Mouse (Mus musculus): ENCODE data around the gene Mark4.
A peak's percentile ranks its signal among the peaks of the same experiment; 100 is the strongest.

The Mark4 gene

DNA sequence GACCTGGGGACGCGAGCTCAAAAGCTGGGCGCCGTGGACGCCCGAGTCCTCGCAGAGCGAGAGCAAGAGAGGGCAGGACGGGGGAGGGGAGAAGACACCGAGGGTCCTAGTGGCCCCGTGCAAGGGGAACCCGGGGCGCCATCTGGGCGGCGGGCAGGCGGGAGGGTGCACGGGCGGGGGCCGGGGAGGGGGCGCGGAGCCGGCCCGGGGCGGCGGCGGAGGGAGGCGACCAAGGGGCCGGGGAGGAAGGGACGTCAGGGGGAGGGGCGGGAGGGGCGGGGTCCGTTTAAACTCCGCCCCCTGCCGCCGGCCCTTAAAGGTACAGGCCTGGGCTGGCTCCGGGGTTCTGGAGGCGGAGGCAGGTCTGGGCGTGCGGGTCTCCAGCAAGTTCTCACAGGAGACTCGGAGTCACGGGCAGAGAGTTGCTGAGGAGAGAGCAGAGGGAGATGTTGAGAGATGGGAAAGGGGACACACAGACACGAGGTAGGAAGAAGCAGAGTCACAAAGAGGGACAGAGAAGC, at the start of gene Mark4:
TSS of gene Mark4 (minus strand) at position 231 of the 521 bp plus-strand sequence.
- peak; percentile 90 for DNase-seq

DNA sequence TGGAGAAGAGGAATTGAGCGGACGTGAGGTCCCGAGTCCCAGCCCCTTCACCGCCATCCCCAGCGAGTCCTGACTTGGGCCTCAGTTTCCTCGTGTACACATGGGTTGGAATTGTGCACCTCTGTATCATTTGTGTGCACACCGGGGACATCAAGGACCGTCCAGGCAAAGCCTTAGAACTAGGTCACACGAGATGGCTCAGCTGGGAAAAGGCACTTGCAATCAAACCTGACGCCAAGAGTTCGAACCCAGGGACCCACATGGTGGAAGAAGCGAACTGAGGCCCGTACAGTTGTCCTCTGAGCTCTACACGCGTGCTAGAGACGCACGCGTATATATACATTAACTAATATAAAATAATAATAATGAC, 49.0 kb upstream of the Mark4 start:
- no peak for DNase-seq

DNA sequence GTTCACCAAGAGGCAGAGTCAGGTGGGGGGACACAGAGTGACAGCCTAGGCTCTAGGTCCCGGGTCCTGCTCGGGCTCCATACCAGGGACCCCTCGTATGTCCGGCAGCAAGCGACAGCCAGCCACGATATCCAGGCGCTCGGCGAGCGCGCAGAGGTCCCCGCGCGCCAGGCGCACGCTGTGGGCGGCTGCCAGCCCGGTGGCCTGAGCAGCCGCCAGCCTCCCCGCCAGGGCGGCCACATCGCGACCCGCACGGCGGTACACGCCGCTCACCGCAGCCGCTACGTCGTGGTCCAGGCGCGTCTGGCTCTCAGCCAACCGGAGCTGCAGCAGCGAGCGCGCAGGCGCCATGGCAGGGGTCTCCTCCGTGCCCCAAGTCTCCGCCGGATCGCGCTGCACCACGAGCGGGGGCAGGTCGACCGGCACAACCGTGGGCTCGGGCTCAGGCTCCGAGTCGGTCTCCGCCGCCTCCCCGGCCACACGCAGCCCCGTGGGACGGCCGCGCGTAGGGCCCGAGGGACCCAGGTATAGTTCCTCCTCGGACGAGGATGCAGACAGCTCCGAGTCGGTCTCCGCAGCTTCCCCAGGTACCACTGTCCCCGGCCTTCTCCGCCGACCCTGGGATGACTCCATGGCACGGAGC, 48.5 kb upstream of the Mark4 start:
- peak; percentile 82 for DNase-seq

DNA sequence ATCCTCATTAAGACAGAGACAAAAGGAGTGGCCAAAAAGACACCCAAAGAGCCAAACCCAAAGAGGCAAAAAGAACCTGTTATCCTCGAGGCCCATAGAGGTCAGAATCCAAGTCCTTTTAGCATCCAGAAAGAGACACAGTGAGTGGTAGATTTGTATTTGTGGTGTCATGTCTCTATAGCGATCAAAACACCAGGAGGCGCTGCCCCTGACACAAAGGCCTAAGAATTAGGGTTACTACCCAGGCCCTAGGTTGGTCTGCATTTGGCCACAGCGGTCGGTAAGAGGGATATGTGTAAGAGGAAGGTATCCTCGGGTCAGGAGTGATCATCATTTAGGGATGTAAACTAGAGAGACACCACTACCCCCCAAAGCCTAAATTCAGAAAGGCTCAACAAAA, 47.7 kb upstream of the Mark4 start:
- DNase-seq: no peak

DNA sequence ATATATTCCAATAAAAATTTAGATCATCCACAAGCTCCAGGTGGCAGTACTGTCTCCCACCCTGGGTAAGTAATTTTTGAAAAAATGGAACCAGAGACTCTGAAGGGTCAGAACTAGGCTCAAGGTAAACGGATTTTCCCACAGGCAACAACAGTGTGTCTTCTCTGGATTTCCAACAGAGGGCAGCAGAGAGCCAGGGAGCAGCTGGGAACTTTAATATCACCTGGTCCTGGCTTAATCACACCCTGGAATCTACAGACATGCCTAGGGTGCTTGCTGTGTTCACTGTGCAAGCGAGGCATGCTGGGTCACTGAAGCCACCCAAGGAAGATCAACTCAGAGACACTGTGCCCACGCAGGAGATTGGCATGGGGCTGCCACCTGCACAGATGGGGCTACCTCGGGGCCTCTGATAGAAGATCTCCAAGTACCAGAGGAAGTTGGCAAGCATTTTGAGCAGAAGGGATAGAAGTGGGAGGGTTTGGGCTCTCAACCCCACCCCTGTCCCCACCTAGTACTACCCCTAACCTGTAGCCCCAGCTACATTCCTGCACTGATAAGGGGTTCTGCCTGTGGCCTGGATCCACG, 45.0 kb upstream of the Mark4 start:
- peak; percentile 65 for DNase-seq

DNA sequence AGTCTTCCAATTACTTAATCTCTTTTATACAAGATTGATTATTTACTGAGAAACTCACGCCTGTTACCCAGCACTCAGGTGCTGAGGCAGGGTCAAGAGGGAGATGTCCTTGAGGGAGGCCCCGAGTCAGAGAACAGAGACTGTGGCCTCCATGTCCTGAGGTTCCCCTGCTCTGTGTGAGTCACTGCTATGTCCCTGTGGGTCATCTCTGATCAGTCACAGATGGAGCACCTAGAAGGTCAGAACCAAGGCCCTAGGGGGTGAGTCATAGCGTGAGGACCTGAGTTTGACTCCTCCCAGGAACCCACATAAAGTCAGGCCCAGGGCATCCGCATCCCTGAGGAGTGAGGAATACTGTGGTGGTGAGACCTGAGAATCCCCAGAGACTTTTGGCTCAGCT, 43.0 kb upstream of the Mark4 start:
- DNase-seq: no peak

DNA sequence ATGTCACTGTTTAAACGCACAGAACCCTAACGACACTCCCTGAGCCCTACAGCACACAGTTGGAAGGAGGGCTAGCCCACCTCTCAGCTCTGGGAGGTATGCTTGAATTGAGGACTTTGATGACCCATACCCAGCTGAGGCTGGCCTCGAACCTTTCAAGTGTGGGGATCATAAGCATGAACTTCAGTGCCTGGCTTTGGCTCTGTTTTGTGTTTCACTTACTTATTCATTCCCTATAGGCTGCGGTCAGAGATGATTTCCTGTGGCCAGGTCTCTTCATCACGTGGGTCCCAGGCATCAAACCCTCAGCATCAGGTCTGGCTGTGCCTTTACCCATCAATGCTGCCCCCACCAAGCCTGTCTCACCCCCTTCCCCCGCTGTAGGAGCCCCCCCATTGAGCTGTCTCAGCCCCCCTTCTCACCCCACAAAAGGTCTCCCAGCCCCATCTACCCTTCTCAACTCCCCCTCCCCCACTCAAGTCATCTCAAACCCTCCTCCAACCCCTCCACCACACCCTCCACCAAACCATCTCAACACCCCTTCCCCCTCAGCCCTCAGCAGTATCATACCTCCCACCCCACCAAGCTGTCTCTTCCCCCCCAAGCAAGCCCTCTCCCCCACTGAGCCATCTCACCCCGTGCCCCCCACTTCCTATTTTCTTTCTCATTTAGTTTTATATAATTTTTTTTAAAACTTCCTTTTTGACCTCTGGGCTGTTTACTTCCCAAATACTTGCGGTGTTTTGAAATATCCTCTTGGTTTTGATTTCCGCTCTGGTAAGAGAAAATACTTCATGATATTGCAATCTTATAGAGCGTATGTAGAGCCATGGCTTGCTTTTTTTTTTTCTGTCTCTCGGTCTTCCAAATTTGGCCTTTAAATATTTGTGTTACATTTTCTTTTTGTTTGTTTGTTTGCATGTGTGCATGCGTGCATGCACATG, 42.1 kb upstream of the Mark4 start:
- no peak for DNase-seq

DNA sequence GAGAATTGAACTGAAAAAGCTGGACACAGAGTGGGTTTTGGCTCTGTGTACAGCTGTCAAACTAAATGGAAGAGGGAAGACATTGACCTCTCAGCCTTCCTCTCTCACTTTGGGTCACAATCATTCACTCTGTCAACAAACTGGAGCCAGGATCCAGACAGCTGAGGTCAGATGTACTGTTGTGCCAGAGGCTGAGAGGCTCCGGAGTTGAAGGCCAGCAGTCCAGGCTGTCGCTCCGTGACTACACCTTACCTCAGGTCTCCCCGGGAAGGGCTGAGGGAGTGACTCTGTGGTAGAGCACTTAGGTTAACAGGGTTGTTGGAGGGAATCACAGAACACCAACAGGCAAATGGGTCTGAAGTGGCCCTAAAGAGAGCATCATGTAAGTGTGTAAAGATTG, 39.7 kb upstream of the Mark4 start:
- no peak for DNase-seq

DNA sequence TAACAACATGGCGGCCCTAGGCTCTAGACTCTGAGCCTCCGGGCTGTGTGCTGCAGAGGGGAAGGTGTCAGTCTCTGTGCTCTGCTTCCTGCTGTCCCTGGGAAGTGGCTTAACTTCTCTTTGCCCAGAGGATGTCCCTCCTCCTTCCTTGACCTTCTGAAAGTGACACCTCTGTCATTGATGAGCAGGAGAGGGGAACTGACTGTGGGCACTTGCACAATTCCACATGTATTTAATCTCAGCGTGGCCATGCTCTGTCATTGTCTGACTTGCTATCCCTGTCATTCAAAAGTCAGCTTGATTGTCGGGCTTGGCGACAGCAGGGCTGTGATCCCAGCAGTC, 37.6 kb upstream of the Mark4 start:
- DNase-seq: no peak

DNA sequence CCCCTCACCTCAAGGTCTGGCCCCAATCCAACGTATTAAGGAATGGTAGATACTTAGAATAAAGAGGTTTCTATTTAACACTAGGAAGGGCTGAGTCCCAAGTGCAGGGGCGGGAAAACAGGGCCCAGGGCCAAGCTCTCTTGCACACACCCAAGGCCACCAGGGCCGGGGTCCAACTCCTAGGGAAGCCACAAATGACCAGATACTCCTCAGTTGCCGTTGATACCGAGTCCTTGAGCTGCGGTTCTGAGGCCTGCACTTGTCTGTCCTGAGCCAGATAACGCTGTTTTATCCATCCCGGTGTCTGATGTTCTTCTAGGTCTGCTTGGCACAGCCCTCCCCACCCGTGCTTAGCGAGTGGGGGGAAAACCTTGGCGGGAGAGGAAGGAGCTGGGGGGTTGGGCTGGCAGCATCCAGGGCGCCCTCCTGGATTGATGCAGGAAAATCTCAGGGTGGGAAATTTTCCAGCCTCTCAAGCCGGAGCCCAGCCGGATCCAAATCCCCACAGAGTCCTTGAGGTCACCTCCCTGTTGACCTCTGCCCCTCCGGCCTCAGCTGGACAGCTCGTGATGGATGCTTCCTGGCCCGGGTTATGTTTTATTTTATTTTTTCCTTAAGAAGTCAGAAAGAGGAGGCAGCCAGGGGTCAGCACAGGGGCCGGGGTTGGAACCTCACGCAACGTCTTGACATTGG, 37.0 kb upstream of the Mark4 start:
- peak; percentile 87 for DNase-seq

DNA sequence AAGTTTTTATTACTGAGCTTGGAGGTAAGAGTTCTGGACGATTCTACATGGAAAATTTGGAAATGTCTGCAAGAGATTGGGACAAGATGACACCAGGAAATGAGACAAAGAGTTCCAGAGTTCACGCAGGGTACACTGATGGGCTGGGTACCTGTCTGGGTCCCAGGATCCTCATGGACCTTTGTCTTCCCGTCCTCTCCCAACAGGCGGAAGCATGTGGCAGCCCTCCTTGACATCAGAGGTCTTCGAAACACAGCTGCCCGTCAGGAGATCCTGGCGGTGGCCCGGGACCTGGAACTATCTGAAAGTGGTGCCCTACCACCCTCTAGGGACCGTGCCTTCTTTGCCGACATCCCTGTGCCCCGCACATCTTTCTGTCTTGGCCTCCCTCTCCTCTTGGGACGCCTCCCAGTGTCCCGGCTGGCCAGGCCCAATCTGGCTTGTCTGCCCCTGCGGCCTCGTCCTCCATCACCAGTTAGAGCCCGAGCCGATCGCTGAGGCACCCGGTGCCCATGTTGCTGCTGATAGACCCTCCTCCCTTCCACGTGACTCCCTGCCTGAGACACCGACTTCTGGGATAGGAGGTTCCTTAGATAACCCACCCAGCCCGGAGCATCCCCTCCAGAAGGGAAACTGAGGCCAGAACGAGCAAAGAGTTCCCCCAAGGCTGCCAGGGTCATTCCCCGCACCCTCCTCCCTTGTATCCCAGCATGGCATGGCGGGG, 36.3 kb upstream of the Mark4 start:
- no peak for DNase-seq

DNA sequence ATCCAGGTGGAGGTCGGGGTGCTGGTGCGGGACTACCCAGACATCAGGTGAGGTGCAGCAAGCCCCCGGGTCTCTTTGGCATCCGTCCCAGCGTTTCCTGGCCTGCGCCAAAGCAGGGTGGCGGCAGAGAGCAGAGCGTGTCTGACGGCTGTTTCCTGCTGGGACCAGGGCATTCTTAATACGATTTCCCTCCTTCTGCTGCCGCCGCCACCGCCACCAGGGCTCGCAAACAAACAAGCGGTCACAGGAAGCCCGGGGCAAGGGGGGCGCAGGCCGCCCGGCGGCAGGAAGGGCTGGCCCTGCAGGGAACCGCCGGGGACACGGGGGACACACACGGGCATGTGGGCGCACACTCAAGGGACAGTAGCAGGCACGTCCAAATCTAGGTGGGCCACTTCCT, 33.1 kb upstream of the Mark4 start:
- peak; percentile 87 for DNase-seq

DNA sequence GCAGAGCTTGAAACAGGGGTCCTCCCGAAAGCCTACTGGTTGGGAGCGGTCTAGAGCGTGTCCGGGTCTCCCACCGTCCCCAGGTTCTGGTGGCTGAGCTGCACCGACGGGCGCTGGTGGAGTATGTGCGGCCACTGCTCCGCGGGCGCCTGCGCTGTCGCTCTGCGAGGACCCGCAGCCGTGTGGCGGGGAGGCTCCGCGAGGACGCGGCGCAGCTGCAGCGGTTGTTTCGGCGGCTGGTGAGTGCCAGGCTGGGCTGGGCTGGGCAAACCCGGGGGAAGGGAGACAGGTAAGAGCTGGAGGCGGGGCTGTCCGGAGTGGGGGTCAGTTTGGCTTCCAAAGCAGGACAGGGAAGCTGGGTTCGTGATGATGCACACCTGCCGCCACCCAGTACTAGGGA, 30.9 kb upstream of the Mark4 start:
- DNase-seq: peak; percentile 19

DNA sequence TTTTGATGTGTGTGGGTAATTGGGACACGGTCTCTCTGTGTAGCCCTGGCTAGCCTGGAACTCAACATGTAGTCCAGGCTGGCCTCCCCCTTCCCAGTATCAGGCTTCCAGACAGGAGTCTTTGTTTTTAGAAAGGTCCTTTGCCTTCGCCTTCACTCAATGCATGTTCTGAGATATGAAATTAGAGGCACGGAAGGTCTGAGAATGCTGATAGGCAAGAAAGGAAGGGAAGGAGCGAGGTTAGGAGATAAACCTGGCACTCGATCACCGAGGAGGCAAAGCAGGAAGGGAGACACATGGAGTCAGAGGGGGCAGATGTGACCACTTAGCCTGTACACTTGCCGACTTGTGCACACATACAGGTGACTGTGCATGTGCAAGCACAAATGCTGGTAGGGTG, 27.9 kb upstream of the Mark4 start:
- no peak for DNase-seq

DNA sequence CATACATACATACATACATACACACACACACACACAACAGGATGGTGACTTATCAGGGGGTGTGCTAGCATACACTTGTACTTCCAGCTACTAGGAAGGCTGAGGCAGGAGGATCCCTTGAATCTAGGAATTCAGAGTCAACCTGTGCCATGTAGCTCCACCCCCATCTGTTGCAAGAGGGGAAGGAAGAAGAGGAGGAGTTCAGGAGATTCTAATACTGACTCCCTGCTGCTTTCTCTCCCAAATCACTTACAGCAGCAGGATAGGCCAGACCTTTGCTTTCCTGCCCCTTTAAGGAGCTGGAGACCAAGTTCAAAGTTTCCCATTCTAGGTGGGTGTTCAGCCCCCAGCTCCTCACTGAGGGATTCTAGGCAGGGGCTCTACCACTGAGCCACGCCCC, 26.9 kb upstream of the Mark4 start:
- DNase-seq: no peak

DNA sequence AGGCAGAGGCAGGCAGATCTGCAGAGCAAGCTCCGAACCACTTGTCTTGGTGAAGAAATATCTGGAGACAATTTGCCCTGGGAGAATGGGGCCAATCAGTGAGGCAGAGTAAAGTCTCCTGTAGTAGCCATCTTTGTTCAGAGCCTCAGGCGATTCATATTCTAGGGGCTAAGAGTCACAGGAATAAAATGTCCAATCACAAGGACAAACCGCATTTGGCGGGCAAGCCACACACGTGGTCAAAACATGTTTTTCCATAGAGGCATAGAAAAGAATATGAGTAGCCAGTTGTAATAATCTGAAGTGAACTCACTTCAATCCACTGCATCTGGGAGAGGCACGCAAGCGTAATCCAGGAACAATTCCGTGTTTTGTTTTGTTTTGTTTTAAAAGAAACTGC, 24.7 kb upstream of the Mark4 start:
- no peak for DNase-seq

DNA sequence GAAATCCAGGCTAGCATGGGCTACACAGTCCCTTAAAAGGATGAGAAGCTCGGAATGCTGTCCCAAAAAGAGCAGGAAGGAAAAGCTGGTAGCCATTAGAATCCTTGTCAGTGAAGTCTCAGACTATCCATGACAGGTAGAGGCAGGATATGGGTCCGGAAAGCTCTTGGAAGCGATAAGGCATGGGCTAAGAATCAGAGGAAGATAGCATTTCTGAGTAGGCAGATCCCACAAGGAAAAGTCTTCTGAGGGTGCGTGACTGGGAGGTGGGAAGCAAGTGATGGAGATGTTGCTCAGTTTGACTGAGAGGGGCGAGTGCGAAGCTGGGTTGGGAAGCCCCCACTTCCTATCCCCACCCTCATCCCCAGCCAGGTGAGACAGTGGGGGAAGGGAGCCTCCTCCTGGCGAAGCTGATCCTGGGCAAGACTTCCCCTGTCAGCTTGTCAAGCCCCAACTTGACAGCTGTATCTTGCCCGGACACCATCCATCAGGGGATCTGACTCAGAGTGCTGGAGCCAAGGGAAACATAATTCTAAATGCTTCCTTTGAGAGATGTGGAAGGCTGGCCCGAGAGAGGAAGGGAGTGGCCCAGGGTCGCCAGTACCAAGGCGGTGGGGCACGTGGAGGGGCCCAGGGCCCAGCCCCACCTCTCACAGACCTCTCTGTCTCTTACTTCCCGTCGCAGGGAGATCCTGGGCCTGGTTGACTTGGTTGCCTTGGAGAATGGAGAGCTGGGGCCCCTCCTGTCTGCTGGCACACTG, 19.2 kb upstream of the Mark4 start:
- DNase-seq: peak; percentile 70

DNA sequence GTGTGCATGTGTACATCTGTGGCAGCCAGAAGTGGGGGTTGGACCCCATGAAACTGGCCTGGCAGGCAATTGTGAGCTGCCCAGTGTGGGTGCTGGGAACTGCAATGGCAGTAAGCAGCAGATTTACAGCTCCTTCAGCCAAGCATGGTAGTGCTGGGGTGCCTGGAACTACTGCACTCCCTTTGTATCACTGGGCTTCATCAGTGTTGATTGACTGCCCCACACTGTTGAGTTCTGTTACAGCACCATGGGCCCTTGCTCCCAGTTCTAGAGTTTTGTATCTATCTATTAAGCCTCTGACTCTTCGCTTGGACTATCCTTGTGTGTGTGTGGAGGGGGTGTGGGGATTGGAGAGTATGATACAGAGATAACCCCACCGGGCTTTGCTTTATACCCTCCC, 18.5 kb upstream of the Mark4 start:
- peak; percentile 28 for DNase-seq

DNA sequence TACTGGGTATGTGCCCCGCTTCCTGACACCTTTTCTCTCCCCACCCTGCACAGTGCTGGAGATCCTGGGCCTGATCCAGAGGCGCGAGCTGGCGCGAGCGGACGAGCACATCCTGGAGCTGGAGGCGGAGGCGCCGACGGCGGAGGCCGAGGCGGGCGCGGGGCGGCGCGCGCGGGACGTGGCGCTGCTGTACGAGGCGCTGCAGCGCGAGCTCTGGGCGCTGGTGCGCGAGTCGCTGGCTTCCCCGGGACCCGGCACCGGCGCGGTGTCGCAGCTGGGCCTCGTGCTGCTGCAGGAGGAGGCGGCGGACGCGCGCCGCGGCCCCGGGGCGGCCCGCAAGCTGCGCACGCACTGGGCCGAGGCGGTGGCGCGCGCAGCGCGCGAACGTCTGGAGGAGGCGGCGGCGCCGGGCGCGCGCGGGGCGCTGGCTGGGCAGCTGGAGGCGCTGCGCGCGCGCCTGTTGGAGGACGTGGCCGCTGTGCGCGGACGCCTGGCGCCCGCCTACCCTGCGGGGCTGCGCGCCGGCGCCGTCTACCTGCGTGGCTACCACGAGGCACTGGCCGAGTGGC, 15.3 kb upstream of the Mark4 start:
- DNase-seq: peak; percentile 89

DNA sequence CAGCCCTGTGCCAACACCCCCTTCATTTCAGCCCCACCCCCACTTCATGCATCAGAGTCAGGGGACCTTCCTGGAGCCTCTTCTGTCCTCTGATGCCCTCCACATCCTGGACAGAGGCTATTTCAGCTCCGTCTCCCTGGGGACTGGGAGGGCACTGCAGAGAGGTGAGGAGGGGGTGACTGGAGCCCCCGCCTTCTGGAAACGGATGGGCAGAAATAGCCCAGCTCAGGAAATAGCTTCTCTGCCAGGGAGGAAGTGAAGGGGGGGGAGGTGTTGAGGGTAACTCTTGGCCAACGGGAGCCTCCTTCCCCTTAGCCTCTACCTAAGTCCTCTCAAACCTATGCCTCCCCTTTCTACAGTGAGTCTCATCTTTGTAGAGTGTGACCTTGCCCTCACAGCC, 13.8 kb upstream of the Mark4 start:
- peak; percentile 80 for DNase-seq

DNA sequence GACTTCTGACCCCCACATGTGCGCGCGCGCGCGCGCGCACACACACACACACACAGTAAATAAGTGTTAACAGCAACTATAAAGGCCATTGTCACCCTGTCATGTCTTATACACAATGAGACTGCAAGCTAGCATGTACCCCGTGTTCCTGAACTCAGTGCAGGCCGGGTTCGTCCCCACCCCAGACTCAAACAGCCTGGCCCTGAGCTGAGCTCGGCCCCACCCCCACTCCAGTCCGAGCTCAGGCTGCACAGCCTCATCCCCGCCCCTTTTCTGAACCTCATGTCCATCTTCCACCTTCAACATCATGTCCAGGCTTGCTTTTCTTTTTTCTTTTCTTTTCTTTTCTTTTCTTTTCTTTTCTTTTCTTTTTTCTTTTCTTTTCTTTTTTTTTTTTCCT, 11.7 kb upstream of the Mark4 start:
- peak; percentile 41 for DNase-seq

Measured in kidney, postnatal 10 days (tissue).